Mouse (Mus musculus) T-cell, adult 2 months (primary cell): ENCODE results near the gene Rpusd4.
A peak's percentile ranks its signal among the peaks of the same experiment; 100 is the strongest.

ENCODE experiments used
- DNase-seq: peaks from one replicate; pipeline ENCODE4 v3.0.0; 2022; ENCODE audit warnings: low spot score

The Rpusd4 gene

DNA sequence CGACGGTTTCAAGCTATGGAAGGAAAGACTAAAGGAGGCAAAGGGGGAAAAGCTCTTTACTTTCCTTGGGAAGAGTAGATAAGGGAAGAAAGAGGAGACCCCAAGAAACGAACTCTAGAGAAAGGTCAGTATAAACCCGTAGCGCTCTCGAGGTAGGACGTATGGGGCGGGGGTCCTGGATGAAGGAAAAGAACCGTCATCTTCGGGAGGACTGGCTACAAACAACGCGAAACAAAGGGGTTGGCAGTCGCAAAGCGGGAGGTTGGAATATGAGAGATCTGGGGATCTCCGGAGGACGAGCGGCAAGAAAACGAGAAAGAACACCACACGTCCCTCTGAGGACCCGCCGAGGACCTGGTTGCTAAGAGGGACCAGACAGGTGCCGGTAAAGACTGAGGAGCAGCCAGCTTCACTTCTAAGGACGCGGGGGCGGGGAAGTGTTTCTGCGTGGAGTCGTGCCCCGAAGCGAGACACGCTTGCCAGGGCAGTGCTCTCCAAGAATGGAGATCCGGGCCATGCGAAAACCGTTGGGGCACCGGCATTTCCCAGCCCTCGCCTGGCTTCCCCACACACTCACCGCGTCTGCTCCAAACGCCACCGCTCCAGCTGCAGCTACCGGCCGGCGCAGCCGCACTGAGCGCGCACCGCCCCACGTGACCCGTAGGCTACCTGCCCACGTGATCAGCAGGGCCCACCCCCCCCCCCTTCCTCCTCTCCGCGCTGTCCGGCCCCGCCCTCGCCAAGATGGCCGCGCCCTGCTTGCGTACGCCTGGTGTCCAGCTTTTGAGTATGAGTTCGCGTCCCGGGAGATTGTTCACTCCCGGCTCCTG, at the start of gene Rpusd4, which contains the start of gene Fam118b:
TSS of gene Rpusd4 (plus strand) at position 720 of the 830 bp plus-strand sequence.
TSS of gene Fam118b (minus strand) at position 660 of the 830 bp plus-strand sequence.
- peak; percentile 92 for DNase-seq

DNA sequence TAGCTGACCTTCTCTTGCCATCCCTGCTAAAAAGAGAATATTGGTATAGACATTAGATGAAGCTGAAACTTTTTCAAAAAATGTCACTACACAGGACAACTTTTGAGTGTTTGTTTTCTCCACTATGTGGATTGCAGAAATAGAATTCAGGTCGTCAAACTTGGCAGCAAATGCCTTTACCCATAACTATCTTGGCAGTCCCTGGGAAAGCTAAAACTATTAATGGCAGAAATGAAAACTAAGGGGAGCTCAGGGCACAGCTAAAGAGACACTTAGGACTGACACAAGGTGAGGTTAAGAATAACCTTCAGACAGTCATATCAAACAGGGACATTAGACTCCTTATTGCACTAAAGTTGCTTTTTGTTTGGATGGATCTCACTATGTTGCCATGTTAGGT, 49.7 kb upstream of the Rpusd4 start:
- no peak for DNase-seq

DNA sequence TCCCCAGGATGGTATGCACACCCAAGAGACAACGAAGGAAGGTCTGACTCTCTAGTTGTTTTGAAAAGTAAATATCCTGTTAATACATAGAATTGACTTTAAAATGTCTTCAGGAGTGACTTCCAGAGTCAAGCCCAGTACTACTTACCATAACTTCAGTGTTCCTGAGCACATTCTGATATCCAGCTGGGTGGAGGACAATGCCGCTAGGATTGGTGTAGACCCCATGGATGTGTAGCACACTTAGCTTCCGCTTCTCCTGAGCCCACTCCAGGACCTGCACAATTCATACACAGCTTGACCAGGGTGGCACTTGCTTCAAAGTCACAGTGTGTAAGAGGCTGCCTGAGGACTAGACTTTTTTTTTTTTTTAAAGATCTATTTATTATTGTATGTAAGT, 44.2 kb upstream of the Rpusd4 start:
- no peak for DNase-seq

DNA sequence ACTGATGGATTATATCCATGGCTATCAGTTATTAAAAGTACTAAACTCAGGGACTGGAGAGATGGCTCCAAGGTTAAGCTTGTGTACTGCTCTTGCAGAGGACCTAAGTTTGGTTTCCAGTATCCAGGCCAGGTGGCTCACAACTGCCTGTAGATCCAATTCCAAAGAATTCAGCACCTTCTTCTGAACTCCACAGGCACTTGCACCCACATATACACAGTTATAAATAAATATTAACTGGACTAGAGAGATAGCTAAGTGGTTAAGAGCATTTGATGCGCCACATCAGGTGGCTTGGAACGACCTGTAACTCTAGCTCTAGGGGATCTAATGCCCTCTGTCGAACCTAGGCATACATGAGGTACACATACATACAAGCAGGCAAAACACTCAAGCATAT, 39.0 kb upstream of the Rpusd4 start:
- DNase-seq = no peak

DNA sequence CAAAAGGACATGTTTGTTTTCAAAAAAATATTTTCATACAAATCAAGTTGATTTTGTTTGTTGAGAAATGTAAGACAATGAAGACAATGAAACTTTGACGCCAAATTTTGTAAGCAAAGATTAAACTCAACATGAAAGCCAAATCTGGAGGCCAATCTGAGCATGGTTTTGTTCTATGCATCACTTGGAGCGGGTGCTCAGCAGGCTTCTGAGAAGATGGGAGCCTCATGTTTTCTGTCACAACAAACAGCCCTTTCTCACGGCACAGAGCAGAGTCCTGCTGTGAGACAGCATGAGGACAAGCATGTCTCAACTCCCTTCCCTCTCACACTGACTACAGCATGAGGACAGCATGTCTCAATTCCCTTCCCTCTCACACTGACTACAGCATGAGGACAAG, 31.7 kb upstream of the Rpusd4 start:
- DNase-seq = no peak

DNA sequence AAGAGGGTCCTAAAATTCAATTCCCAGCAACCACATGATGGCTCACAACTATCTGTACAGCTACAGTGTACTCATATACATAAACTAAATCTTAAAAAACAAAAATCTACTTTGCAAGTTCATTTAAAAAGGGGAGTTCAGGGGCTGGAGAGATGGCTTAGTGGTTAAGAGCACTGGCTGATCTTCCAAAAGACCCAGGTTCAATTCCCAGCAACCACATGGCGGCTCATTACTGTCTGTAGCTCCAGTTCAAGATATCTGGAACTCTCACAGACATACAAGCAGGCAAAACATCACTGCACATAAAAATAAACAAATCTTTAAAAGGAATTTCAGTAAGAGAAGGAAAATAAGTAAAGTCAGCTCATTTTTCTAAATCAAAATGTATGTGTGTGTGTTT, 29.3 kb upstream of the Rpusd4 start:
- DNase-seq = no peak

DNA sequence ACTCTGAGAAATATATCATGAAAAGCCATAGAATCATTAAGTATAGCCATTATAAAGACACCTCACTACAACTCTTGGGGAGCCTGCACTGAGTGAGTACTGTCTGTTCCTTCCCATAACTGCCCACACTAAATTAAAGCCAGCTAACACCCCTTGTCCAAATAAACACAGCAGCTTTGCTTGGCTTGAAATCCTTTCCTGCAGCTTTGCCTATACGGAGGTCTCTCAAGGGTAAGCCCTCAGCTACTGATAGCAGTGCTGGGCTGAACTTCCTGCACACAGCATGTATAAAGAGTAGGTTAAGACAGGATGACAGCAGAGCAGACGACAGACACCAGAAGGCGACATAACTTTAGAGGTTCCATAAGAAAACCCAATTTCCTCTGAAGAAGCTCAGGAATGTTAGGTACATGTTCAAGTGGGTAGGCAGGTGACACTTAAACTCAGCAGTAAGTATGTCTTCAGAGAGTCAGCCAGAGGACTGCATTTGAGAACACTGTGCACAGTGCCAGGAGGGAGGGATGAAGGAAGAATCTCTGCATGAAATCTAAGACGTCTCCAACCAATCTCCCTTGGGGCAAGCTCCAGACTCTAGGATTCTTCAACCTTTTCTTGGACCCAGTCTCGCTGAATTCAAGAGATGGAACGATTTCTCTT, 28.6 kb upstream of the Rpusd4 start:
- DNase-seq = no peak

DNA sequence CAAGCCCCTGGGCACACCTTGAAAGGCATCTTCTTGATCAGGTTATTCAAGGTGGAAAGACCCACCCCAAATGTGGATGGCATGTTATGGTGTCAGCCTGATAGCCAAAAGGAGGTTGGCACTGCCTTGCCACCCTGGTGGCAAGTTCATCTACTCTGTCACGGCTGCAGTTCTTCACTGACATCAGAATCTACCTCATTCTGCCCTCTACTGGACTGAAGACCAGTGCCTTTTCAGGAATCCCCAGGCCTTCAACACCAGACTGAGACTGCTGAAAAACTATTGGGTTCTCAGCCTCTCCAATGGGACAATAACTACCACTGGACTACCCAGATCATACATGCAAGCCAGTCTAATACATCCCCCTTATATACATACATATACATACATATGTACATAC, 27.9 kb upstream of the Rpusd4 start:
- DNase-seq = no peak

DNA sequence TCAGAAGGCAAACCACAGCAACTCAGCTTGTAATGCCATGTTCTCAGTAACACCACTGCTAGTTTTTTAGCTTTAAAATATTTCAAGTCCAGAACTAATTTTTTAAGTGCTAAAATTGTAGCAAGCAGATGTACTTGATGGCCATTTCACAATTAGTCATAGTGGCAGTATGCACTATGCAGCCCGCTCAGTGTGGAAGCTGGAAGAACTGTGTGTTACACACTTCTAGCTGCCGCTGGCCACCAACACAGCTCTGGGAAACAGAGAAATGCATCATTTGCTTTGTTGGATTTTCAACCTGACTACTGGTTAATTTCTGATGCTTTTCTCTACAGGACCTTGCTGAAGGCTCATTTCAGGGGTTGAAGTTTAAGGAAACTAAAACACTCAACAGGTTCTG, 20.3 kb upstream of the Rpusd4 start:
- no peak for DNase-seq

DNA sequence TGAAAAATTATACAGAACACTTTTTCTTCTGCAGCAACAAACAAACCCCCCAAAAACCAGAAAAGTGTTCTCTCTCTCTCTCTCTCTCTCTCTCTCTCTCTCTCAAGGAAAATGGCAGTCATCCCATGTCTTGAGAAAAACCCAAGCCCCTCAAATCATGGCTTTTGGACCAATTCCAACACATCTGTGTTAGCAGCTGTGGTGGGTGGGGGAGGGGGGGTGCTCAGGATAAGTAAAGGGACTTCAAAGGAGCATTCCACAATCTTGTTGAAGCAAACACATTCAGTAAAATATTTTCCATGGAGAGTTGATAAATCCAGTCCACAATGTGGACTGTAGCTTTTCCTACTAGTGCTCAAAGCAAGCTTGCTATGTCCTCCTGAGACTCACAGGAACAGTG, 18.2 kb upstream of the Rpusd4 start:
- no peak for DNase-seq

DNA sequence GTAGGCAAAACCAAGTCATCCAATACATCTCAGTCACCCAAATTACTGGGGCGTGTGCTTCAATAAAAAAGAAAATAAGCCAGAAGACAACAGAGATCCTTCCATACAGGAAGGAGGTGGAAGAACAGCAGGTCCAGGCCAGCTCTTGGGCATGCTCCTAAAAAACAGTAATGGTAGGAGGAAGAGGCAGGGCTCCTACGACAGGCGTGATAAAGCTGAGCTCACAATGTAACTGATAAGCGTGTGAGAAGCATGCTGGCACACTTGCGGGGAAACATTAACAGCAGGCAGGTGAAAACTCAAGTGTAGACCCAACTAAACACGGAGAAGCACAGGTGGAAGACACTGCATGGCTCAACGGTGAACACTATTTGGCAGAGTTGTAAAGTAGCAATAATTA, 10.3 kb upstream of the Rpusd4 start:
- no peak for DNase-seq

DNA sequence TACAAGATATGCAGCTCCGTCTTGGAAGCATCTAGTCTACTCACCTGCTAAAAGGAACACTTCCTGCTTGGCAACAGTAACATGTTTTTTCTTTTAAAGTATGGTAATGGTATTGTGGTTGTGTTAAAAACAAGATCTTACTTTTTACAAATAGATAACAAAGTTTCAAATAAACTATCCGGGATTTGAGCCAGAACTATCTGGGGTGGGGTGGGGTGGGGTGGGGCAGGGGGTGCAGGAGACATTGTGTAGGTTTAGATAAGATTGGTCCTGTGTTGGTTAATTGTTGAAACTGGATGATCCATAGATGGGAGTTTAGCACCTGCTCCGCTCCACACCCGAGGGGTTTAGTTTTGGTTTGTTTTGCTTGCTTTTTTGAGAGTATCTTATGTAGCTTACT, 5.2 kb upstream of the Rpusd4 start:
- DNase-seq = no peak

DNA sequence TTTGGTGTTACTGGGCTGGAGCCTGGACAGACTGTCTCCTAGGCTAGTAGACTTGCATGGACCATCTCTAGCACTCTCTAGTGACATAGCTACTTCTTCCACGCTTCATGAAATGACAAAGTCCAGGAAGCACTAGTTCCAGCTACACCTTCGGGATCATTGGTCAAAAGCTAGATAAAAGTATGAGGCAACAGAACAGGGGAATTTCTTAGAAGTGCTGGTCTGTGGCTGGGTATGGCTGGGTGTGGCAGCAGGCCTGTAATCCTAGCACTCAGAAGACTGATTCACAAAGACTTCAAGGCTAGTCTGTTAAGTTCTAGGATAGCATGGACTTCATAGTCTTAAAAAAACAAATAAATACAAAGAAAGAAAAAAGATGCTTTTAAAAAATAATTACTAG, 4.2 kb upstream of the Rpusd4 start:
- no peak for DNase-seq

DNA sequence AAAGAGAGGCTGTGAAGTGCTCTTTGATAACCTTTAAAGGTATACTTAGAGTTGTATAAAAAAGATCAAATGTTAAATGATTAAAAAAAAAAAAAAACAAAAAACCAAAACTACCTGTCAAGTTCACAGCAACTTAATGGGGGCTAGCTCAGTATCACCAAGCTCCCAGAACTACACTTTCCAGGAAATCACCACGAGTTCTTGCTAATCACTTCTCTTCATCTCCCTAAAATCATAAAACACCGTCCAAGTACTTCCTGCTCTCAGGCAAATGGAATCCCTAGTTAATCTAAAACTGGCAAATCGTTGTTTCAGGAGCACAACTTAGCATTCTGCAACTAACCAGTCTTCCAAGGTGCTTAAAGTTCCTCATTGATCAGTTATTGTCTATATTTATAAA, 3.2 kb upstream of the Rpusd4 start:
- DNase-seq = no peak

DNA sequence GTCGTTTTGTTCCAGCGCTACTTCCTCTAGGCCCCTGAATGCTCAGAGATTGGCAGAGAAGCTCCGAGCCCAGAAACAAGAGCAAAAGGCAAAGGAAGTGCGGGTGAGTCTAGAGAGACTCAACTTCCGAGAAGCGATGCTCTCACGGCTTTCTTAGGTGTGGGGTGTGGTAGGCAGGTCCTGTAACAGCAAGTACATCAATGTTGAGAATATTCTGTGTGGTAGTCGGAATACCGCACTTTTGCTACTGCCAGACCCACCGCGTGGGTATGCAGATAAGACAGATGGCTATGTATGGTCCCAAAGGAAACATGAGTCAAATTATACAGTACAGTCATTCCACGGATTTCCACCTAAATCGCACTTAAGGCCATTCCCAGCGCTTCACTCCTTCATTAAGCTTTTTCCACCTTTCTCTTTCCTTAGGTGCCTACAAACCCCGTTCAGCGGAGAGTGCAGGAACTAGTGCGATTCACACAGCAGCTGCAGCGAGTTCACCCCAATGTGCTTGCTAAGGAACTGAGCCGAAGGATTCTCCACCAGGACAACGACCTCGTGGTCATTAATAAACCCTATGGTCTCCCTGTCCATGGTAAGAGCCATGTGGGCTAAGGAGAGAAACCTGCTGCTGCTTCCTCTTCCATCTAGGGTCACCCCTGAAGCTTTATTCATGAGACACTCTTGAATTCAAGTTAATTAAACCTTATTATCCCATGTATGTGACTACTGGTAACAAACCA, 481 bp downstream of the Rpusd4 start:
- DNase-seq = no peak

DNA sequence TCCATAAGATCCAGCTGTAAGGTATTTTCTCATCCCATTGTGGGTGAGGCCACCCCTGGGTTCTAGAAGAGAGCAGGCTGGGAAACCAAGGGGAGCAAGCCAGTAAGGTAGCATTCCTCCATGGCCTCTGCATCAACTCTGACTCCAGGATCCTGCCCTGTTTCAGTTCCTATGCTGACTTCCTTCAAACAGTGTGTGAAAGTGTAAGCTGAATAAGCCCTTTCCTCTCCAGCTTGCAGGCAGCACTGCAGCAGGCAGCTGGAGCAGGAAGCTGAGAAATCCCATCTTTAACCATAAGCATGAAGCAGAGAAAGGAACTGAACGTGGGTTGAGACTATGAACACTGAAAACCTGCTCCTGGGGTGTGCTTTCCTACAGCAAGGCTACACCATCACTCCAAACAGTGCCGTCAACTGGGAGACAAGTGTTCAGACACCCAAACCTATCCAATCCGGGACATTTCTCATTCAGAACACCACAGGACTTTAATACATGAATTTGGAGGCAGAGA, 10.2 kb downstream of the Rpusd4 start:
- no peak for DNase-seq

DNA sequence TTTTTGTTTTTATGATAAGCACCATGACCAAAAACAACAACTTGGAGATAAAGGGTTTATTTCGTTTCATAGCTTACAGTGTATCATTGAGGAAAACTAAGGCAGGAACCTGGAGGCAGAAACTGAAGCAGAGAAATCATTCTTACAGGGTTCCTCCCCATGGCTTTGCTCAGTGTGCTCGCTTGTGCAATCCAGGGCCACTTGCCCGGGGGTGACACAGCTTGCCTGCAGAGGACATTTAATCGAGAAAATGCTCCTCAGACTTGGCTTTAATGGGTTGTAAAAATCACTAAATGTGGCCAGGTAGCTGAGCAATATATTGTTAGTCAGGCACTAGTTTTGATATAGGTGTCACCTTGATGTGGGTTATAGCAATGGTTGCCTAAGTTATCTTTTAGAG, 10.8 kb downstream of the Rpusd4 start:
- DNase-seq = no peak

DNA sequence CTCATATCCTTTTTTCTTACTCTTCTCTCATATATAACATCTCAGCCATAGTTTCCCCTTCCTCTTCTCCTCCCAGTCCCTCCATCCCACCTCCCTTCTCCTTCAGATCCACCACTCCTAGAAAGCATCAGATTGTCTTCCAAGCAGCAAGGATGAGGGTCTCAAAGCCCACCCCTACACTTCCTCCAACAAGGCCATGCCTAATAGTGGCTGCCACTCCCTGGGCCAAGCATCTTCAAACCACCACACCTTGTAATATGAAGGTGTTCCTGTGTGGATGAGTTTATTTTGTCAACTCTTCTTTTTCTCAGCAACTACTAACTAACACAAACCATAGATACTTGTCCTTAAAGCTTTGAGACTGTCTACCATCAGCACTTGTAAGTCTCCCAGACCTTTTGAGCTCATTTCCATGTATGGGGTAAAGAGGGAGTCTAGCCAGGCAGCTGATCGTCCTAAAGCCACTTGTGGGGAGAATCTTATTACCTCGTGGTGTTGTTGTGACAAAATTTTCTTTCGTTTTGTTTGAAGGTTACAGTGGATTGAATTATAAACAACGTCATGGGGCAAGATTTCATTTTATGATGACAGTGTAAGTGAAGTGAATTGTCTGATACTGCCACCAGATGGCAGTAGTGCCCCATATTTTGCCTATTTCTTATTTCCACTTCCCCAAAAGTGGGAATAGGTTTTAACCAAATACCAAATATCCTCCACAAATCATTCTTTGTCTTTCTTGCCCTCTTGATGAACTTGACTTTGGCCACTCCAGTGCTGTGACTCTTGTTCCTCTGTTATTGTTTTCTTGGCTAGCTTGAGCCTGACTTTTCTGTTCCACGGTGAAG, 14.6 kb downstream of the Rpusd4 start:
- peak; percentile 63 for DNase-seq

DNA sequence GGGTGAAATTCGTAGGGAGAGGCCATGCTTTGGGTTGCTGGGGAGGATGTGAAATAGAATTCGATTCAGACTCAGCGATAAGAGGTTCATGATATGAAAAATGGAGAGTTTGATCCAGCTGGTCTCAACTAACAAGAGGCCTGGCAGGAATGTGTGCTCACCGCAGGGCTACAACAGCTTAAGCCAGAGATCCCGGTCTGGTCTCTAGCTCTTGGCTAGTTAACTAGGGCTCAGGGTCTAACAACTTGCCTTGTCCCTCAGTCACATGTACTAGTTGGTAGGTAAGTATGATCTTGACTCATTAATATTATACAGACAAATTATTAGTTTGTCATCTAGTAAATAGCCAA, 15.2 kb downstream of the Rpusd4 start:
- DNase-seq = no peak

DNA sequence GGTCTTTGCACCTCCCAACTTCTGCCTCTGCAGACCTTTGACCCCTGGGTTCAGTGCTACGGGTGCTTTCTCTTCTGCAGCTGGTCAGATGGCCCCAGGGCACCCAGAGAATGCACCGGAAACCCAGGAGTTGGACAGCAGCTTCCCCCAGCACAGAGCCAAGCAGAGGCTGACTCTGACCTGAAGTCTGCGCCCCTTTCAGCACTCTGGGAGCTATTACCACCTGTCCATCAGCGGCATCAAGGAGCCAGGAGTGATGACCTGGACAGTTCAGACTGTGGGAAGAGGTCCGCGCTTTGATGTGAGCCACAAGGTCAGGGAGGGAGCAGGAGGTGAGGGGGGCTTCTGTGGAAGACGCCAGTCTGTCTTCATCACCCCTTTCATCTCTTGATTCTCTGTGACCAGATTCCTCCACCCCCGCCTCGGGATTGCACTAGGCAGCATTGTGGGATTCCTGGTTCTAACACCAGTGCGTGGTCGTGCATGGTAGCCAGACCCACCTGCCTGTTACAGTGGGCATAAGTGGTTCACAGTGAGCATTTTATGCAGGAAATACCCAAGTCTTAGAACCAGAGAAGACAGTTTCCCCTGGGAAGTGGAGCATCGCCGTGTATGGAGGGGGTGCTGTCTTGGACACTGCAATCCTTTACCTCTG, 15.9 kb downstream of the Rpusd4 start:
- no peak for DNase-seq

DNA sequence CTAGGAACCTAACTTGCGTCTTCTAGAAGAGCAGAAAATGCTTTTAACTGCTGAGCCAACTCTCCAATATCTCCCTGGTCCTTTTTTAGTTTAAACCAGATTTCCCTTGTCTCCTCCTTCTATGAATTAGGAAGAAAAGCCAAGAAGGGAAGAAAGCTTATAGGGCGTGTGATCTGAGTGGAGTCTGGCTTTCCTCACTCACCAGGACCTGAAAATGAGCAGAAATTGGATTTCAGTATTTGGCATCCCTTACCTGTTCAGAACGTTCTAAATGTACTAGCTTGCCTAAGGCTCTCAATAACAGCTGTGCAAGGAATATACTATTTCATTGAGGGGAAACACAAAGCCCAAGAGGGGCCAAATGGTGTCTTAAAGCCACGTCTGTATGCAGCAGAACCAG, 16.7 kb downstream of the Rpusd4 start:
- no peak for DNase-seq
